Mouse (Mus musculus) embryo, embryonic 11 days (tissue): ENCODE measurements at regions not wholly inside any gene's neighbourhood (a gene's known extent, or its start where the extent isn't known, plus 50 kb on each side); places are given as distances from the start of the nearest gene placed in this dataset.

Source experiments
- DNase-seq: peaks from one replicate; pipeline ENCODE4 v3.0.0-alpha.2; 2015

DNA sequence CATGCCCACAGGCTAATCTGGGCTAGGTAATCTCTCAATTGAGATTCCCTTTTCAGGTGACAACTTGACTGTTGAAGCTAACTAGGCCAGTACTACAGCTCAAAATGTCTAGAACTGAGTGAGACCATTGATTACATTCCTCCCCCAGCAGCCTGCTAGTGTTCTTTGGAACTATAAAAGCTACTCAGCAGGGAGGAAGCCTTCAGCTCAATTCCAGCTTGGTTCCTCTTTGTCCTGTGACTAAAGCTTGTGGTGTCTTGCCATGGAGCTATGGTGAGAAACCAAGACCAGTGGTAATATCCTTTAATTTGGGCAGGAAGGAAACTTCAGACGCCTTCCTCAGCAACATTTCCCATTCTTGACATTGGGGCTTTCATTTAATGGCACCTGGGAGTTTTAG is 52.9 kb upstream of the Ccser1 start:
- no peak for DNase-seq

DNA sequence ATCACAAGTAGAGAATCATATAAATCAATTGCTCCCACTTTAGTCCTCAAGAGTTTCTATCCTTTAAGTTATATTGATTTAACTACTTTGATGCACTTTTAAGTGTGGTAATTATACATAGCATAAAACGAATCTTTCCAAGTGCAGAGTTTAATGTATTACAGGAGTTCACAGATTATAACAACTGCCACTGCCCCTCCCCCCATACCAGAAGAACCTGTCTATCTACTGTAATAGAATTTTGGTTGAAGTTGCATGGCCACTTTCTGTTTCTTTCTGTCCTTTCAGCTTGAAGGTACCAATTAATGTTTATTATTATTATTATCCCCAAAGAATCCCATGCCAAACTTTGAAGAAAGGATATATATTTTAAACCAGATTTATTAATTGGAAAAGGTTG is 51.9 kb upstream of the Ccser1 start:
- no peak for DNase-seq
